In the genomic region with DNA sequence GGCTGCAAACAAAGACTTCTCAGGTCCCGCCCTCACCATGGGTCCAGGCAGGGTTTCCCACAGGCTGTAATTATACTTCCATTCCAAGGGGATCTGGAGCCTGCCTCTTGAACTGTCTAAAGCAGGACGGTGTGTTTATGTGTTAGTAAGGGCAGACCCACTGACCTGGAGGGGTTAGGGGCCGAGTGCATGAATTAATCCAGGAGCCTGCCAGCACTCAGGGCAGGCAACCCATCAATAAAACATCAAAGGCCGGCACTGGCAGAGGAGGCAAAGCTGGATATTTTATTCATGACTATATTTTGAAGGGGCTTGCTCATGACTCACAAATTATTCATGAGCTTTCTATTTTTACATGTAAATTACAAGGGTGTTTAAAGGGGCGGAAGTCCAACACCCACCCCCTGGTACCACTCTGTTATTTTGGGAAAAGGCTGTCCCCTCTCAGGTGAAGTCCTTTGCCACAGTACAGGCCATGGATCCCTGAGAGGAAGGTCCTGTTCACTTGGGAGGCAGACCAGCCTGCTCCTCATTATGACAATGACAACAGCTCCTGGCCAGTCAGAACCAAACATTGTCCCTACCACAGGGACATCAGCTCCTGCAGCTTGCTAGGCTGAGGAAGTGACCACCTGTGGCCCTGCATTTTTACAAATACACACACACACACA, we compare ENCODE assay signal across 18 mouse cellular contexts.
DNase-seq lines count a peak whose midpoint lies in the region; ATAC-seq lines count a peak whose summit lies in the region.
"Had no signal": no experiment of that assay in that cellular context is flagged by ENCODE, and none has a peak within 500 bp of the region (broad histone marks: within the 10 kb centered on the region; RNA-seq: fewer than 3 reads in every experiment).

No protein-coding gene starts in this region.

- no peak overlapping the region for H3K9ac ChIP-seq in neural tube, embryonic 11.5 days (ENCODE audit: low read length)
- H3K9ac ChIP-seq: limb, embryonic 13.5 days; liver, embryonic 15.5 days had no signal

- H3K4me3 ChIP-seq in neural tube, embryonic 11.5 days (ENCODE audit: low read depth, low read length) = no peak overlapping the region
- H3K4me3 ChIP-seq: gastrocnemius, adult 2 months; layer of hippocampus, adult 2 months; limb, embryonic 13.5 days; liver, embryonic 15.5 days had no signal

- no peaks in the 10 kb centered on the region for H3K36me3 ChIP-seq in neural tube, embryonic 11.5 days (ENCODE audit: control insufficient read depth, insufficient read depth, low read length)
- H3K36me3 ChIP-seq: limb, embryonic 13.5 days; liver, embryonic 15.5 days had no signal

- H3K4me1 ChIP-seq in neural tube, embryonic 11.5 days (ENCODE audit: control insufficient read depth, insufficient read depth, low read length) = no peaks in the 10 kb centered on the region
- H3K4me1 ChIP-seq: liver, embryonic 15.5 days had no signal

- WGBS in neural tube, embryonic 11.5 days = 35% methylated on average over 5 of the region's 5 CpGs

- 0 out of 2 replicates have a peak, but pooled peaks have one; percentile 29 for ATAC-seq in neural tube, embryonic 11.5 days (ENCODE audit: insufficient read depth, low FRiP score, low TSS enrichment)
- ATAC-seq: lung, postnatal 0 days had no signal

- no peak overlapping the region for H3K27ac ChIP-seq in neural tube, embryonic 11.5 days (ENCODE audit: low read depth, low read length)
- H3K27ac ChIP-seq: gastrocnemius, adult 2 months; kidney, postnatal 0 days; layer of hippocampus, adult 2 months; limb, embryonic 13.5 days; liver, embryonic 15.5 days; stomach, postnatal 0 days had no signal

- no peak overlapping the region for H3K4me2 ChIP-seq in neural tube, embryonic 11.5 days (ENCODE audit: low read depth)
- H3K4me2 ChIP-seq: limb, embryonic 13.5 days; liver, embryonic 15.5 days had no signal

- no peaks in the 10 kb centered on the region for H3K27me3 ChIP-seq in neural tube, embryonic 11.5 days (ENCODE audit: control insufficient read depth, insufficient read depth, low read length)
- H3K27me3 ChIP-seq: limb, embryonic 13.5 days; liver, embryonic 15.5 days had no signal

- H3K9me3 ChIP-seq in neural tube, embryonic 11.5 days (ENCODE audit: control insufficient read depth, low read length) = no peaks in the 10 kb centered on the region
- H3K9me3 ChIP-seq: limb, embryonic 13.5 days; liver, embryonic 15.5 days had no signal

- peak; percentile 18 for DNase-seq in embryo, embryonic 10 days (ENCODE audit: low spot score)
- no peak for DNase-seq in embryo, embryonic 11 days
- no peak for DNase-seq in neural tube, embryonic 11.5 days (ENCODE audit: low spot score)
- DNase-seq in neural tube, embryonic 10.5 days (ENCODE audit: extremely low spot score, low spot score) = no peak
- peak; percentile 38 for DNase-seq in mesoderm, embryonic 11.5 days (ENCODE audit: low read depth, low spot score)
- DNase-seq in heart, adult 8-10 months (ENCODE audit: low spot score) = no peak
- no peak for DNase-seq in kidney, postnatal 10 days
- no peak for DNase-seq in liver
- DNase-seq: cerebellum, adult 11 months; cerebellum, postnatal 36 days; gastrocnemius, adult 2 months; kidney, adult 11 months had no signal

Comparison
In these comparisons a context has a peak if more than half of its experiments do, and no peak if none do; other contexts are left out.
1. DNase-seq: peak in embryo, embryonic 10 days (single experiment) and mesoderm, embryonic 11.5 days (single experiment); none in embryo, embryonic 11 days (single experiment), neural tube, embryonic 11.5 days (single experiment), neural tube, embryonic 10.5 days (single experiment), heart, adult 8-10 months (single experiment), kidney, postnatal 10 days (single experiment) and liver (single experiment).